Mouse (Mus musculus) kidney, embryonic 15.5 days (tissue): Measurements from ENCODE around the gene Kif3b. TPM values are rescaled to one million over a fixed set of nuclear protein-coding genes. Genes with fewer than 3 reads are reported as not detected.
"Not testable (repeated sequence)": the region's sequence is repeated elsewhere in the genome, so short reads cannot be mapped to it uniquely, and the experiment has no call there.

ENCODE experiments used
- ATAC-seq: fragments of 200-750 bp; cut with Nextera tagmentation; replicated peaks from 2 replicates; pipeline ENCODE4 v1.8.0; 2017; ENCODE audit warnings: moderate TSS enrichment; ENCODE audit not compliant: low FRiP score
- H3K27ac ChIP-seq: fragments of 300-500 bp; sonication (generic); 2 replicates; pipeline ENCODE4 v1.5.1; 2015; ENCODE audit warnings: mild to moderate bottlenecking, inconsistent platforms
- H3K27me3 ChIP-seq: fragments of 300-500 bp; sonication (generic); 2 replicates; pipeline ENCODE4 v1.6.1; 2015; ENCODE audit warnings: inconsistent platforms
- H3K36me3 ChIP-seq: fragments of 300-500 bp; sonication (generic); 2 replicates; pipeline ENCODE4 v1.6.1; 2015; ENCODE audit warnings: inconsistent platforms
- H3K4me1 ChIP-seq: fragments of 300-500 bp; sonication (generic); 2 replicates; pipeline ENCODE4 v1.6.1; 2015; ENCODE audit warnings: inconsistent platforms
- H3K4me2 ChIP-seq: fragments of 300-500 bp; sonication (generic); 2 replicates; pipeline ENCODE4 v1.6.1; 2015; ENCODE audit warnings: moderate library complexity, mild to moderate bottlenecking, inconsistent platforms
- H3K4me3 ChIP-seq: fragments of 300-500 bp; sonication (generic); replicated peaks from 2 replicates; pipeline ENCODE4 v1.5.1; 2015; ENCODE audit warnings: mild to moderate bottlenecking, inconsistent platforms
- H3K9ac ChIP-seq: fragments of 300-500 bp; sonication (generic); 2 replicates; pipeline ENCODE4 v1.6.1; 2015; ENCODE audit warnings: mild to moderate bottlenecking, inconsistent platforms
- H3K9me3 ChIP-seq: fragments of 300-500 bp; sonication (generic); replicated peaks from 2 replicates; pipeline ENCODE4 v1.6.1; 2016; ENCODE audit warnings: inconsistent platforms
- WGBS: fragments of 180-500 bp; shearing (Covaris S2); methylation state at CpG from one replicate; pipeline ENCODE4 v1.1.7; 2015; ENCODE audit warnings: mixed read lengths; 5-methylcytosine and 5-hydroxymethylcytosine counted together
- polyA plus RNA-seq: library from polyadenylated mRNA; unstranded; fragments of >200 nt; fragmentation: Nextera tagmentation; extraction: Ambion mirVana; gene quantifications from 2 replicates; pipeline ENCODE4 v1.2.1, GENCODE M21; 2015

Gene Kif3b
- polyA plus RNA-seq, 1 experiment from 2014 or later, result 9.0 TPM

- H3K27ac ChIP-seq, result no peak overlapping the region
- H3K4me2 ChIP-seq, result no peak overlapping the region
- no peak for ATAC-seq
- no peaks in the 10 kb centered on the region for H3K36me3 ChIP-seq
- peaks cover 4% of the 10 kb centered on the region; the same call in 1 of the 2 replicates for H3K4me1 ChIP-seq
- no peak overlapping the region for H3K9ac ChIP-seq
- no peaks in the 10 kb centered on the region for H3K27me3 ChIP-seq
- H3K9me3 ChIP-seq, result no peaks in the 10 kb centered on the region
- 75% methylated on average over 6 of the region's 6 CpGs for WGBS
- no peak overlapping the region for H3K4me3 ChIP-seq
Observed at GRCm38 (mm10) chr2:153274919-153275247, 16.3 kb upstream of the Kif3b start.

- WGBS, result 80% methylated on average over 3 of the region's 3 CpGs
- not testable (repeated sequence) for H3K4me3 ChIP-seq
Observed at GRCm38 (mm10) chr2:153275577-153275976, 15.6 kb upstream of the Kif3b start.

GRCm38 (mm10) chr2:153276440-153276839, 14.8 kb upstream of the Kif3b start:
- Histone ChIP-seq H3K27me3 (no peaks in the 10 kb centered on the region), H3K4me1 (peaks cover 4% of the 10 kb centered on the region; the same call in 1 of the 2 replicates), H3K9me3 (no peaks in the 10 kb centered on the region), H3K9ac (no peak overlapping the region), H3K4me3 (no peak overlapping the region), H3K36me3 (no peaks in the 10 kb centered on the region), H3K4me2 (no peak overlapping the region), H3K27ac (no peak overlapping the region)
- 91% methylated on average over 8 of the region's 8 CpGs for WGBS
- no peak for ATAC-seq

More at GRCm38 (mm10) chr2:153275577-153275976, 15.6 kb upstream of the Kif3b start:
- ATAC-seq, H3K27me3 ChIP-seq, H3K36me3 ChIP-seq, H3K9me3 ChIP-seq, H3K9ac ChIP-seq, H3K4me1 ChIP-seq, H3K27ac ChIP-seq, H3K4me2 ChIP-seq: not testable (repeated sequence)

GRCm38 (mm10) chr2:153276846-153277245, 14.4 kb upstream of the Kif3b start:
- not testable (repeated sequence) for H3K36me3 ChIP-seq, H3K9ac ChIP-seq, H3K4me2 ChIP-seq, H3K4me1 ChIP-seq, ATAC-seq, H3K4me3 ChIP-seq, H3K9me3 ChIP-seq, H3K27me3 ChIP-seq, H3K27ac ChIP-seq
- WGBS, result 91% methylated on average over 5 of the region's 5 CpGs

- Histone ChIP-seq H3K4me1 (peaks cover 4% of the 10 kb centered on the region; the same call in 1 of the 2 replicates), H3K4me3 (no peak overlapping the region), H3K27ac (no peak overlapping the region), H3K27me3 (no peaks in the 10 kb centered on the region), H3K9ac (no peak overlapping the region), H3K36me3 (no peaks in the 10 kb centered on the region), H3K4me2 (no peak overlapping the region), H3K9me3 (no peaks in the 10 kb centered on the region)
- 89% methylated on average over 5 of the region's 5 CpGs for WGBS
- no peak for ATAC-seq
Observed at GRCm38 (mm10) chr2:153278357-153278756, 12.9 kb upstream of the Kif3b start.

GRCm38 (mm10) chr2:153283919-153284318, 7.3 kb upstream of the Kif3b start:
- H3K36me3 ChIP-seq, result no peaks in the 10 kb centered on the region
- peaks cover 9% of the 10 kb centered on the region for H3K4me1 ChIP-seq
- no peak overlapping the region for H3K4me2 ChIP-seq
- no peak for ATAC-seq
- H3K27ac ChIP-seq, result no peak overlapping the region
- no peaks in the 10 kb centered on the region for H3K9me3 ChIP-seq
- WGBS, result 90% methylated on average over 6 of the region's 6 CpGs
- H3K9ac ChIP-seq, result no peak overlapping the region
- no peaks in the 10 kb centered on the region for H3K27me3 ChIP-seq
- H3K4me3 ChIP-seq, result no peak overlapping the region

GRCm38 (mm10) chr2:153286524-153286923, 4.7 kb upstream of the Kif3b start:
- no peaks in the 10 kb centered on the region for H3K36me3 ChIP-seq
- H3K4me1 ChIP-seq, result peaks cover 9% of the 10 kb centered on the region
- no peaks in the 10 kb centered on the region for H3K27me3 ChIP-seq
- WGBS, result 90% methylated on average over 4 of the region's 4 CpGs
- no peak overlapping the region for H3K9ac ChIP-seq
- no peak overlapping the region for H3K4me2 ChIP-seq
- no peaks in the 10 kb centered on the region for H3K9me3 ChIP-seq
- no peak overlapping the region for H3K27ac ChIP-seq
- ATAC-seq, result no peak
- H3K4me3 ChIP-seq, result no peak overlapping the region

GRCm38 (mm10) chr2:153287835-153288234, 3.4 kb upstream of the Kif3b start:
- Histone ChIP-seq H3K9ac (no peak overlapping the region), H3K4me1 (peaks cover 22% of the 10 kb centered on the region), H3K4me2 (no peak overlapping the region), H3K9me3 (no peaks in the 10 kb centered on the region), H3K4me3 (no peak overlapping the region), H3K36me3 (no peaks in the 10 kb centered on the region), H3K27me3 (no peaks in the 10 kb centered on the region), H3K27ac (no peak overlapping the region)
- ATAC-seq, result no peak
- WGBS, result 30% methylated on average over 6 of the region's 6 CpGs

- Histone ChIP-seq H3K9me3 (no peaks in the 10 kb centered on the region), H3K36me3 (peaks cover 3% of the 10 kb centered on the region; the same call in 1 of the 2 replicates), H3K4me1 (peaks cover 22% of the 10 kb centered on the region), H3K27me3 (no peaks in the 10 kb centered on the region), H3K4me3 (peak overlapping the region; percentile 99), H3K4me2 (peak overlapping the region; percentile 86), H3K27ac (no peak overlapping the region), H3K9ac (no peak overlapping the region)
- no peak for ATAC-seq
- 48% methylated on average over 7 of the region's 7 CpGs for WGBS
Observed at GRCm38 (mm10) chr2:153292305-153292861, 1.2 kb downstream of the Kif3b start.

- Histone ChIP-seq H3K36me3 (peaks cover 3% of the 10 kb centered on the region; the same call in 1 of the 2 replicates), H3K4me2 (no peak overlapping the region), H3K27me3 (no peaks in the 10 kb centered on the region), H3K4me1 (peaks cover 27% of the 10 kb centered on the region), H3K9me3 (no peaks in the 10 kb centered on the region), H3K4me3 (no peak overlapping the region), H3K27ac (no peak overlapping the region), H3K9ac (no peak overlapping the region)
- ATAC-seq, result no peak
- 90% methylated on average over 4 of the region's 4 CpGs for WGBS
Observed at GRCm38 (mm10) chr2:153295196-153295595, 4.0 kb downstream of the Kif3b start.

GRCm38 (mm10) chr2:153297771-153298170, 6.6 kb downstream of the Kif3b start:
- peaks cover 15% of the 10 kb centered on the region for H3K4me1 ChIP-seq
- H3K4me2 ChIP-seq, result no peak overlapping the region
- H3K27ac ChIP-seq, result no peak overlapping the region
- no peaks in the 10 kb centered on the region for H3K27me3 ChIP-seq
- H3K36me3 ChIP-seq, result peaks cover 3% of the 10 kb centered on the region; the same call in 1 of the 2 replicates
- no peak overlapping the region for H3K4me3 ChIP-seq
- ATAC-seq, result no peak
- H3K9ac ChIP-seq, result no peak overlapping the region
- WGBS, result 83% methylated on average over 4 of the region's 4 CpGs
- H3K9me3 ChIP-seq, result no peaks in the 10 kb centered on the region

- H3K9me3 ChIP-seq, result no peaks in the 10 kb centered on the region
- H3K27me3 ChIP-seq, result no peaks in the 10 kb centered on the region
- peaks cover 6% of the 10 kb centered on the region; the same call in 1 of the 2 replicates for H3K36me3 ChIP-seq
- H3K4me3 ChIP-seq, result no peak overlapping the region
- WGBS, result 30% methylated on average over 4 of the region's 4 CpGs
- H3K9ac ChIP-seq, result no peak overlapping the region
- H3K4me2 ChIP-seq, result no peak overlapping the region
- peaks cover 14% of the 10 kb centered on the region for H3K4me1 ChIP-seq
- no peak for ATAC-seq
- peak overlapping the region; percentile 70 for H3K27ac ChIP-seq
Observed at GRCm38 (mm10) chr2:153298460-153298859, 7.2 kb downstream of the Kif3b start.

GRCm38 (mm10) chr2:153298863-153299262, 7.7 kb downstream of the Kif3b start:
- ATAC-seq, result 0 out of 2 replicates have a peak, but pooled peaks have one; percentile 18
- WGBS, result 48% methylated on average over 4 of the region's 4 CpGs

More at GRCm38 (mm10) chr2:153298863-153299262, 7.7 kb downstream of the Kif3b start:
- Histone ChIP-seq H3K27ac (peak overlapping the region; percentile 70), H3K9me3 (no peaks in the 10 kb centered on the region), H3K4me3 (no peak overlapping the region), H3K9ac (no peak overlapping the region), H3K4me2 (no peak overlapping the region), H3K4me1 (peaks cover 14% of the 10 kb centered on the region), H3K27me3 (no peaks in the 10 kb centered on the region), H3K36me3 (peaks cover 7% of the 10 kb centered on the region; the same call in 1 of the 2 replicates)
